Mouse (Mus musculus): ENCODE data around the gene Pola1. TPM values are rescaled to one million over a fixed set of nuclear protein-coding genes. Genes with fewer than 3 reads are reported as not detected.

The Pola1 gene
- polyA plus RNA-seq, 1 experiment = 10.3 TPM

DNA sequence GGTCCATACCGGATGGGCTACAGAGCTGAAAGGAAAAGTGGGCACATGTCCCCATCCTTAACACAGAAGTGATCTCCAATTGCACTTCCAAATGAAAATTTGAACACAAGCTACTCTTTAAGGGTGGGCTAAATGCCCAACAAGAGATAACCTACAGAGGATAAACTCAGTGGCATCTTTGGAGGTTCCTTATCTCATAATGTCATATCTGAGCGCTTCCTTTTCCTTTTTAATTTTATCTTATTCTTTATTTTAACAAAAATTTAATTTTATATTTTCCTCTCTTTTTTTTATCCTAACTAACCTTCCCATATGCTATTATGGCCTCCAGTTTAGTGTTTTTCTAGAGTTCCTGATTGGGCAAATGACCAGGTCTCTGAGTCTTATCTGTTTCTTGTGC lies 18.8 kb upstream of the Pola1 start:
- no peak overlapping the region for H3K4me3 ChIP-seq (ENCODE audit: insufficient read depth, low read length)
- peaks cover 4% of the 10 kb centered on the region for H3K4me1 ChIP-seq (ENCODE audit: control insufficient read depth, insufficient read depth, low read length)
- H3K27ac ChIP-seq (ENCODE audit: insufficient read depth, low read depth, low read length) = no peak overlapping the region
- no peak for TF ChIP-seq POLR2A (IDR thresholded peaks at IDR 0.05; ENCODE audit: borderline replicate concordance, low read depth, low read length)
- no peak for TF ChIP-seq CTCF (IDR thresholded peaks at IDR 0.05; ENCODE audit: low read depth, low read length)

DNA sequence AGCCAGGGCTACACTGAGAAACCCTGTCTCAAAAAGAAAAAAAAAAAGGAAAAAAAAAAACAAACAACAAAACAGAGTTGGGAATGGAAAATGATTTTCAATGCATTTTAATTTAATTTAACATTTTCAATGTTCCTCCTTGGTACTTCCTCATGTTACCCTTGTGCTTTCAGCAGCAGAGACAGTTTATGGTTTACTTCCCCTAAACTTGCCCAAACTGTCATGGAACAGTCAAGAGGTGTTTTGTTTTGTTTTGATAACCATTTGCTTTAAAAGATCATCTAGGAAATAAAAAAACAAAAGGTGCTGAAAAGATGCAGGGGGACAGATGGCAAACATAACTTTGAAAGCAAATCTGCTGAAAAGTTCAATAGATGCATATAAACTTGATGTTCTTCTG lies 12.1 kb upstream of the Pola1 start:
- peak overlapping the region; percentile 21; the same call in 1 of the 2 replicates for H3K27ac ChIP-seq (ENCODE audit: insufficient read depth, low read depth, low read length)
- no peak overlapping the region for H3K4me3 ChIP-seq (ENCODE audit: insufficient read depth, low read length)
- peaks cover 2% of the 10 kb centered on the region; the same call in 1 of the 2 replicates for H3K4me1 ChIP-seq (ENCODE audit: control insufficient read depth, insufficient read depth, low read length)
- no peak for TF ChIP-seq POLR2A (IDR thresholded peaks at IDR 0.05; ENCODE audit: borderline replicate concordance, low read depth, low read length)
- no peak for TF ChIP-seq CTCF (IDR thresholded peaks at IDR 0.05; ENCODE audit: low read depth, low read length)

DNA sequence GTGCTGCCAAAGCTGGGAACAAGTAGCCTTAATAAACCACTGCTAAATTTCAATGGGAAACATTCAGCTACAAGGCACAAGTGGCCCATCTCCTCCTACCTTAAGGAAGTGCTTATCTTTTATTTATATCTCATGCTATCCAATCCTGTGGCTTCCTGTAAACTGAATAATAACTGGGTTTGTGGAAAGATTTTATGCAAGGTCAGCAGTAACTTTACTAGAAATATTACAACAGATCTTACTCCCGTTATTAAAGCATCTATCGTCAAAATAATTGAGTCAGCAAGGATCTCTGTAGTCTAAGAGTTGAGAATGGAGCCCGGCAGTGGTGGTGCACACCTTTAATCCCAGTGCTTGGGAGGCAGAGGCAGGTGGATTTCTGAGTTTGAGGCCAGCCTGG lies 11.6 kb upstream of the Pola1 start:
- TF ChIP-seq POLR2A (IDR thresholded peaks at IDR 0.05; ENCODE audit: borderline replicate concordance, low read depth, low read length) (no peak), CTCF (IDR thresholded peaks at IDR 0.05; ENCODE audit: low read depth, low read length) (no peak)
- H3K4me1 ChIP-seq (ENCODE audit: control insufficient read depth, insufficient read depth, low read length) = peaks cover 2% of the 10 kb centered on the region; the same call in 1 of the 2 replicates
- no peak overlapping the region for H3K4me3 ChIP-seq (ENCODE audit: insufficient read depth, low read length)
- peak overlapping the region; percentile 21; the same call in 1 of the 2 replicates for H3K27ac ChIP-seq (ENCODE audit: insufficient read depth, low read depth, low read length)

DNA sequence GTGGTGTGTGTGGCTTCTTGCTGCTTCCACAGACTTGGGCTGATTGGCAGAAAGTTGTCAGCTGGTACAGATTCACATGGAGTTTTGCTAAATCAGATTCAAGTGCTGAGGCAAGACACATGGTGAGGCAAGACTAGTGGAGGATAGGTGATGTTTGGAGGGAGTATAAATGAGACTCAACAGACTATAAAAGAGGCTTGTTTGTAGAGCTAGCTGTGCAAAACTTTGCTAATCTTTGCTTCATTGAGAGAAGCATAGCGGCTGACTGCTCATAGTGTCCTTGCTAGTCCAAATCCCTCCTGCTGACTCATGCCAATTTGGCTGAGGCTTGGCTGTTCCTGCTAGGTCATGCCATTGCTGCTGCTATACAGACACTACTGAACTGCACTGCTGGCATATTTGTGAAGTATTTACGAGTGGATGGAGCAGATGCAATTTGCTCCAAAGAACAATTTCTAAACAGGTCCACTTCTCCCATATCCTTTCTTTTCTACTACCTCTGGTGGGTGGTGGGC lies 3.0 kb upstream of the Pola1 start:
- Histone ChIP-seq H3K27ac (ENCODE audit: insufficient read depth, low read depth, low read length) (no peak overlapping the region), H3K4me1 (ENCODE audit: control insufficient read depth, insufficient read depth, low read length) (0 out of 2 replicates have a peak, but pooled peaks cover 2% of the 10 kb centered on the region), H3K4me3 (ENCODE audit: insufficient read depth, low read length) (no peak overlapping the region)
- TF ChIP-seq POLR2A (IDR thresholded peaks at IDR 0.05; ENCODE audit: borderline replicate concordance, low read depth, low read length) (no peak), CTCF (IDR thresholded peaks at IDR 0.05; ENCODE audit: low read depth, low read length) (no peak)

DNA sequence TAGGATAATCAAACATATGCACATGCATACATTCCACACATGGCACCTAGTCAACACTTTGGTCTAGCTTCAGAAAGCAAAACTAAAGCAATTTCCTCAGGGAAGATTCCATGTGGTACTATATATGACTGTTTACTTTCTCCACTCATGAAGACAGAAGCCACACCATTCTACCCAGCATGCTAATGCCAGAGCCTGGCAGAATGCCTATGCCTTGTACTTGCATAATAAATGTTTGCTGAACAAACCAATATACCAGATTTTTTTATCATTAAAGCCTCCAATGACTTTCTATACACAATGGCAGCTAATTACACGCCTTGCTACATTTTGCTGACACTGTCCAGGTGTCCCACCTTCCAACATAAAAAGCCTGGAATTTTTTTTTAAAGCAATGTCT lies 1.7 kb downstream of the Pola1 start:
- 0 out of 2 replicates have a peak, but pooled peaks cover 2% of the 10 kb centered on the region for H3K4me1 ChIP-seq (ENCODE audit: control insufficient read depth, insufficient read depth, low read length)
- H3K27ac ChIP-seq (ENCODE audit: insufficient read depth, low read depth, low read length) = no peak overlapping the region
- no peak for TF ChIP-seq CTCF (IDR thresholded peaks at IDR 0.05; ENCODE audit: low read depth, low read length)
- TF ChIP-seq POLR2A (IDR thresholded peaks at IDR 0.05; ENCODE audit: borderline replicate concordance, low read depth, low read length) = no peak
- H3K4me3 ChIP-seq (ENCODE audit: insufficient read depth, low read length) = no peak overlapping the region

DNA sequence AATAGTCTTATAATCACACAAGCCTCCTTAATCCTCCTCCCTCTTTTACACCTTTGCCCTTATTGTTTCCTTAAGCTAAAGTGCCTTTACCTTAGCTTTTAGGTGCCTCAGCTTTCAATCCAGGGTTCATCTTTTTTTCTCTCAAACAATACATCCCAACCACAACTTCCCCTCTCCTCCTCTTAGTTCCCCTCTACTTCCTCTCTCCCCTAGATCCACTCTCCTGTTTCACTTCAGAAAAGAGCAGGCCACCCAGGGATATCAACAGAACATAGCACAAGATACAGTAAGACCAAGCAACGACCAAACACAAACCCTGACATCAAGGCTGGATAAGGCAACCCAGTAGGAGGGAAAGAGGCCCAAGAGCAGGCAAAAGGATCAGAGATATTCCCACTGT lies 29.7 kb downstream of the Pola1 start:
- TF ChIP-seq POLR2A (IDR thresholded peaks at IDR 0.05; ENCODE audit: borderline replicate concordance, low read depth, low read length) = no peak
- TF ChIP-seq CTCF (IDR thresholded peaks at IDR 0.05; ENCODE audit: low read depth, low read length) = no peak
- Histone ChIP-seq H3K27ac (ENCODE audit: insufficient read depth, low read depth, low read length) (no peak overlapping the region), H3K4me3 (ENCODE audit: insufficient read depth, low read length) (no peak overlapping the region), H3K4me1 (ENCODE audit: control insufficient read depth, insufficient read depth, low read length) (peaks cover 5% of the 10 kb centered on the region)

DNA sequence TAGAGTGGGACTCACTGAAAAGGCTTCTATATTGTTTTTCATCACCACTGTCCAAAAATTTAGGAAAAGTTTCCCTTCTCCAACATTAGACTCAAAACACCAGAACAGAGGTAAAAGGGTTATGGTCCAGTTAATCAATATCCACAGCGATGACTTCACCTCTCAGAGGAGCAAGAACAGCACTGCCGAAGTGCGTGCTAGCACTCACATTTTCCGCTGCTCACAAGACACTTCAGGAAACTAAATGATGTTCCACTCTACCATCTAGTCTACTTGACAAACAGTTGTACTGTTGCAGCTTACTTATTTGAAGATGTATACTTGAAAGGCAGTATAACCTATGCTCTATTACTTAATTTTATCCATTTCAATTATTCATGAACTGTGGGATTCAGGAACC lies 37.7 kb downstream of the Pola1 start:
- no peak overlapping the region for H3K4me3 ChIP-seq (ENCODE audit: insufficient read depth, low read length)
- H3K27ac ChIP-seq (ENCODE audit: insufficient read depth, low read depth, low read length) = no peak overlapping the region
- no peaks in the 10 kb centered on the region for H3K4me1 ChIP-seq (ENCODE audit: control insufficient read depth, insufficient read depth, low read length)
- TF ChIP-seq CTCF (IDR thresholded peaks at IDR 0.05; ENCODE audit: low read depth, low read length) = no peak
- no peak for TF ChIP-seq POLR2A (IDR thresholded peaks at IDR 0.05; ENCODE audit: borderline replicate concordance, low read depth, low read length)

DNA sequence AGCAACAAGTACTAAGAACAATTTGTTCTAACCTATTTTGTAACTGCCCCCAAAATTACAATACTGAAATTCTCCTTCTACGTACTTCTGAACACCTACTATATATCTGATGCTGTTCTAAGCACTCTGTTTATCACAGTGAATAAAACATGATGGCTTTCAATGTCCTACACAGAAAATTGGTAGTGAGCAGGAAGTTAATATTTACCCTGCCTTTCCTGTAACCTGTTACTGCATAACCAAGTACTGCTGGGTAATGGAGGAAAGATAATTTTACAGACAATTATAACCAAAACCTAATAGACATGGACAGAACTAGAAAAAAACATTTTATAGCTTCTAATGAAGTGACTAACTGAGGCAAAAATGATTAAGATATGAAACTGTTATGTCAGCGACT lies 51.0 kb downstream of the Pola1 start:
- H3K4me3 ChIP-seq (ENCODE audit: insufficient read depth, low read length) = no peak overlapping the region
- peaks cover 2% of the 10 kb centered on the region; the same call in 1 of the 2 replicates for H3K4me1 ChIP-seq (ENCODE audit: control insufficient read depth, insufficient read depth, low read length)
- H3K27ac ChIP-seq (ENCODE audit: insufficient read depth, low read depth, low read length) = no peak overlapping the region
- TF ChIP-seq POLR2A (IDR thresholded peaks at IDR 0.05; ENCODE audit: borderline replicate concordance, low read depth, low read length) (no peak), CTCF (IDR thresholded peaks at IDR 0.05; ENCODE audit: low read depth, low read length) (no peak)

DNA sequence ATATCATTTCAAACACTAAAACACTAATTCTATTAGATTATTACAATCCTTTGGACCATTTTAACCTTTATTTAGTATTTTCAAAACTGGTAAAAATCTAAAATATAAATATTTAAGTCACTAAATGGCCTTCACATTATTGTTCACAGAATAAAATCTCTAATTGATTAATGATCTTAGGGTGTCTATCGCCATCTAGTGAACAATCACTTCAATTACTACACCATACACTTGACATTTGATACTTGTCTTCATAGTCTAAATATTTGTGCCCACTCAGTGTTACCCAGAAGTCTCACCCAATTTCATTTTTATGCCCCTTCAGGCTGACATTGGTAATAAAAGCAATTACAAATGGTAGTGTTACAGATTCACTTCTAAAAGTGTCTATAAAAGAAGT lies 74.8 kb downstream of the Pola1 start:
- Histone ChIP-seq H3K4me1 (ENCODE audit: control insufficient read depth, insufficient read depth, low read length) (no peaks in the 10 kb centered on the region), H3K4me3 (ENCODE audit: insufficient read depth, low read length) (no peak overlapping the region), H3K27ac (ENCODE audit: insufficient read depth, low read depth, low read length) (no peak overlapping the region)
- no peak for TF ChIP-seq CTCF (IDR thresholded peaks at IDR 0.05; ENCODE audit: low read depth, low read length)
- no peak for TF ChIP-seq POLR2A (IDR thresholded peaks at IDR 0.05; ENCODE audit: borderline replicate concordance, low read depth, low read length)

DNA sequence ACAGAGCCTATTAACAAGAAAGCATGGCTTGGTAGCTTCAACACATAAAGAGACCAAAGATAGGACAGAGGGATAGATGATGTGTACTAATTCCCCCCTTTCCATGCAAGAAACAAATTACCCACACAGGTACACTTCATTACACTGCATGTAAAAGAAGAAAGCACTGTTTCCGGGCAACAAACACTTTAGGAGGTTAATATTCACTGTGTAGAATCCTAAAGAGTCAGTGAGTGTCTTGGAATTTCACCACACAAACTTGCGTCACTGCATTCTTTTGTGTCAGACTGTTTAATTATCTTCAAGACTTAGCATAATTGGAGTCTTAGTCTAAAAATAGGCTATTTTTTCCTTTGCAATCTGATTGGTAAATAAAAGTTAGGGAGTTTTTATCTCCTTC lies 92.2 kb downstream of the Pola1 start:
- H3K4me1 ChIP-seq (ENCODE audit: control insufficient read depth, insufficient read depth, low read length) = no peaks in the 10 kb centered on the region
- TF ChIP-seq CTCF (IDR thresholded peaks at IDR 0.05; ENCODE audit: low read depth, low read length) = no peak
- no peak for TF ChIP-seq POLR2A (IDR thresholded peaks at IDR 0.05; ENCODE audit: borderline replicate concordance, low read depth, low read length)

More for the DNA sequence above, 92.2 kb downstream of the Pola1 start:
- Histone ChIP-seq H3K4me3 (ENCODE audit: insufficient read depth, low read length) (no peak overlapping the region), H3K27ac (ENCODE audit: insufficient read depth, low read depth, low read length) (no peak overlapping the region)
